Mouse (Mus musculus): ENCODE data around the gene Dnase2a. TPM values are rescaled to one million over a fixed set of nuclear protein-coding genes. Genes with fewer than 3 reads are reported as not detected.

Gene Dnase2a
- 10 to 100 TPM; 11.5 to 17.3 TPM for polyA plus RNA-seq (2012; fragmentation: generic; extraction: Trizol)

GRCm38 (mm10) chr8:84908421-84909161 is at the start of gene Dnase2a:
Gene Dnase2a, plus strand, starts transcription at chr8:84908560.

GRCm38 (mm10) chr8:84871376-84872308 is 36.7 kb upstream of the Dnase2a start, which contains the start of gene Syce2:
Gene Syce2, plus strand, starts transcription at chr8:84872111.

DNA sequence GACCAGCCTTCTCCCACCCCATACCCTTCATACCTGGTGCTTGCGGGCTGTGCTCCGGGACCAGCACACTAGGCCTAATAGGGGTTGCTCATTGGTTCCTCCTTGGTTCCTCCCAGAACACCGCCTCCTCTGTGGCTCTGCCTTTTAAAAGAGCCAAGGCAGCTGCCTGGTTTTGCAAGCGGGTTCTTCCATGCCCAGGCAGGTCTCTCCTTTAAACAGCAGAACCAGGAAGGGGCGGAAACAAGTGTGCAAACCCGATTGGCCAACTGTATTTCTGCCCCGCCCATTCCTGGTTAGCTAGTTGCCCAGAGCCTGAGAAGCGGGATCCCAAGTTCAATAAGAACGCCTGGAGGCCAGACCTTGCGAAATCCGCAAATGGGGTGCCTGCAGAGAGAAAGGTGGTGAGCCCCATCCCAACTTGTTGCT is 14.6 kb upstream of the Dnase2a start, which contains the start of gene Gcdh:
TSS of gene Gcdh (minus strand) at position 213 of the 426 bp plus-strand sequence.

GRCm38 (mm10) chr8:84901752-84902151 is 6.6 kb upstream of the Dnase2a start, which contains the start of gene Klf1:
Gene Klf1, plus strand, starts transcription at chr8:84901928.

GRCm38 (mm10) chr8:84936962-84937546 is 28.7 kb downstream of the Dnase2a start, which contains the start of gene Mast1:
Gene Mast1, minus strand, starts transcription at chr8:84937359.

GRCm38 (mm10) chr8:84946528-84947240 is 38.3 kb downstream of the Dnase2a start, which contains the start of gene Rtbdn:
Gene Rtbdn, plus strand, starts transcription at chr8:84946991.

GRCm38 (mm10) chr8:84969241-84970134 is 61.1 kb downstream of the Dnase2a start, which contains the start of the genes Gm49661, Prdx2 and Rnaseh2a:
Gene Gm49661, minus strand, starts transcription at chr8:84969433.
Gene Prdx2, plus strand, starts transcription at chr8:84969587.
Gene Rnaseh2a, minus strand, starts transcription at chr8:84969767.

Other genes starting within 250 kb of the Dnase2a start
- gene Ier2, start 245.7 kb upstream of the Dnase2a start, polyA plus RNA-seq (2012; fragmentation: generic; extraction: Trizol) = 10 to 100 TPM; 26.1 to 45.3 TPM
- 100 to 1,000 TPM; 113 to 128 TPM for gene Trmt1, start 222.3 kb upstream of the Dnase2a start, polyA plus RNA-seq (2012; fragmentation: generic; extraction: Trizol)
- 10 to 100 TPM; 66.1 to 75.9 TPM for gene Nacc1, start 220.7 kb upstream of the Dnase2a start, polyA plus RNA-seq (2012; fragmentation: generic; extraction: Trizol)
- under 1 TPM; 0.04 to 0.48 TPM for gene Lyl1, start 207.1 kb upstream of the Dnase2a start, polyA plus RNA-seq (2012; fragmentation: generic; extraction: Trizol)
- 10 to 100 TPM in 1 of 2 experiments, 1 to 10 TPM in 1; 8.1 to 10.0 TPM for gene G430095P16Rik, start 185.6 kb upstream of the Dnase2a start, polyA plus RNA-seq (2012; fragmentation: generic; extraction: Trizol)
- gene Nfix, start 108.2 kb upstream of the Dnase2a start, polyA plus RNA-seq (2012; fragmentation: generic; extraction: Trizol) = 100 to 1,000 TPM in 1 of 2 experiments, 10 to 100 TPM in 1; 92.3 to 315 TPM
- 10 to 100 TPM in 1 of 2 experiments, 1 to 10 TPM in 1; 2.8 to 12.6 TPM for gene Dand5, start 85.7 kb upstream of the Dnase2a start, polyA plus RNA-seq (2012; fragmentation: generic; extraction: Trizol)
- gene Gadd45gip1, start 77.0 kb upstream of the Dnase2a start, polyA plus RNA-seq (2012; fragmentation: generic; extraction: Trizol) = 10 to 100 TPM; 31.0 to 75.6 TPM
- 10 to 100 TPM; 61.5 to 69.9 TPM for gene Rad23a, start 67.9 kb upstream of the Dnase2a start, polyA plus RNA-seq (2012; fragmentation: generic; extraction: Trizol)
- 100 to 1,000 TPM; 585 to 801 TPM for gene Calr, start 61.6 kb upstream of the Dnase2a start, polyA plus RNA-seq (2012; fragmentation: generic; extraction: Trizol)
- 100 to 1,000 TPM in 1 of 2 experiments, 10 to 100 TPM in 1; 76.6 to 106 TPM for gene Farsa, start 51.6 kb upstream of the Dnase2a start, polyA plus RNA-seq (2012; fragmentation: generic; extraction: Trizol)
- 1 to 10 TPM in 1 of 2 experiments, under 1 TPM in 1; 0.08 to 3.1 TPM for gene Syce2, start 36.4 kb upstream of the Dnase2a start, polyA plus RNA-seq (2012; fragmentation: generic; extraction: Trizol)
- gene Gcdh, start 14.6 kb upstream of the Dnase2a start, polyA plus RNA-seq (2012; fragmentation: generic; extraction: Trizol) = 10 to 100 TPM in 1 of 2 experiments, 1 to 10 TPM in 1; 4.6 to 16.7 TPM
- gene Klf1, start 6.6 kb upstream of the Dnase2a start, polyA plus RNA-seq (2012; fragmentation: generic; extraction: Trizol) = under 1 TPM; 0.08 to 0.27 TPM
- gene Mast1, start 28.8 kb downstream of the Dnase2a start, polyA plus RNA-seq (2012; fragmentation: generic; extraction: Trizol) = under 1 TPM in 1 of 2 experiments, not detected in 1; 0.06 TPM
- under 1 TPM in 1 of 2 experiments, not detected in 1; 0.05 TPM for gene Rtbdn, start 38.4 kb downstream of the Dnase2a start, polyA plus RNA-seq (2012; fragmentation: generic; extraction: Trizol)
- not detected for gene Gm49661, start 60.9 kb downstream of the Dnase2a start, polyA plus RNA-seq (2012; fragmentation: generic; extraction: Trizol)
- gene Prdx2, start 61.0 kb downstream of the Dnase2a start, polyA plus RNA-seq (2012; fragmentation: generic; extraction: Trizol) = 100 to 1,000 TPM; 723 to 905 TPM
- gene Rnaseh2a, start 61.2 kb downstream of the Dnase2a start, polyA plus RNA-seq (2012; fragmentation: generic; extraction: Trizol) = 100 to 1,000 TPM in 1 of 2 experiments, 10 to 100 TPM in 1; 85.1 to 248 TPM
- 10 to 100 TPM; 27.0 to 43.6 TPM for gene Junb, start 70.2 kb downstream of the Dnase2a start, polyA plus RNA-seq (2012; fragmentation: generic; extraction: Trizol)
- gene Hook2, start 82.0 kb downstream of the Dnase2a start, polyA plus RNA-seq (2012; fragmentation: generic; extraction: Trizol) = 1 to 10 TPM; 2.4 to 5.2 TPM
- under 1 TPM in 1 of 2 experiments, not detected in 1; 0.17 TPM for gene Best2, start 106.0 kb downstream of the Dnase2a start, polyA plus RNA-seq (2012; fragmentation: generic; extraction: Trizol)
- 100 to 1,000 TPM; 150 to 247 TPM for gene Asna1, start 116.7 kb downstream of the Dnase2a start, polyA plus RNA-seq (2012; fragmentation: generic; extraction: Trizol)
- gene Trir, start 118.3 kb downstream of the Dnase2a start, polyA plus RNA-seq (2012; fragmentation: generic; extraction: Trizol) = 100 to 1,000 TPM; 205 to 250 TPM
- gene Tnpo2, start 128.4 kb downstream of the Dnase2a start, polyA plus RNA-seq (2012; fragmentation: generic; extraction: Trizol) = 10 to 100 TPM in 1 of 2 experiments, 1 to 10 TPM in 1; 8.0 to 41.1 TPM
- 10 to 100 TPM; 11.0 to 31.1 TPM for gene Fbxw9, start 151.5 kb downstream of the Dnase2a start, polyA plus RNA-seq (2012; fragmentation: generic; extraction: Trizol)
- under 1 TPM in 1 of 2 experiments, not detected in 1; 0.48 TPM for gene Gm5741, start 159.4 kb downstream of the Dnase2a start, polyA plus RNA-seq (2012; fragmentation: generic; extraction: Trizol)
- gene Dhps, start 163.2 kb downstream of the Dnase2a start, polyA plus RNA-seq (2012; fragmentation: generic; extraction: Trizol) = 100 to 1,000 TPM in 1 of 2 experiments, 10 to 100 TPM in 1; 51.7 to 147 TPM
- gene Wdr83os, start 172.2 kb downstream of the Dnase2a start, polyA plus RNA-seq (2012; fragmentation: generic; extraction: Trizol) = 100 to 1,000 TPM; 149 to 151 TPM
- 10 to 100 TPM; 14.8 to 25.8 TPM for gene Wdr83, start 172.7 kb downstream of the Dnase2a start, polyA plus RNA-seq (2012; fragmentation: generic; extraction: Trizol)
- 10 to 100 TPM in 1 of 2 experiments, 1 to 10 TPM in 1; 6.8 to 20.5 TPM for gene Man2b1, start 174.7 kb downstream of the Dnase2a start, polyA plus RNA-seq (2012; fragmentation: generic; extraction: Trizol)
- gene Zfp791, start 214.5 kb downstream of the Dnase2a start, polyA plus RNA-seq (2012; fragmentation: generic; extraction: Trizol) = under 1 TPM in 1 of 2 experiments, not detected in 1; 0.05 TPM
- gene Cks1brt, start 243.4 kb downstream of the Dnase2a start, polyA plus RNA-seq (2012; fragmentation: generic; extraction: Trizol) = not detected